Mouse (Mus musculus) heart, postnatal 36 days (tissue): ENCODE data around the gene 1700003E16Rik. TPM values are rescaled to one million over a fixed set of nuclear protein-coding genes. Genes with fewer than 3 reads are reported as not detected.
"Not testable (repeated sequence)": the region's sequence is repeated elsewhere in the genome, so short reads cannot be mapped to it uniquely, and the experiment has no call there.

Experiments used
- DNase-seq, 2 experiments: peaks; one replicate each; pipeline ENCODE4 v3.0.0; 2021 to 2022
- intact Hi-C: fragments of 180-260 bp; cut with DNase I; formaldehyde crosslinking; loops from one replicate; pipeline ENCODE4 v1.15.1; 2025
- total RNA-seq, 2 experiments: library from RNA; stranded (reverse); gene quantifications; 2 replicates each; pipeline ENCODE4 v1.2.3; 2021

Gene 1700003E16Rik
- total RNA-seq, 2 experiments from 2014 or later: 0.16 to 0.39 TPM

DNA sequence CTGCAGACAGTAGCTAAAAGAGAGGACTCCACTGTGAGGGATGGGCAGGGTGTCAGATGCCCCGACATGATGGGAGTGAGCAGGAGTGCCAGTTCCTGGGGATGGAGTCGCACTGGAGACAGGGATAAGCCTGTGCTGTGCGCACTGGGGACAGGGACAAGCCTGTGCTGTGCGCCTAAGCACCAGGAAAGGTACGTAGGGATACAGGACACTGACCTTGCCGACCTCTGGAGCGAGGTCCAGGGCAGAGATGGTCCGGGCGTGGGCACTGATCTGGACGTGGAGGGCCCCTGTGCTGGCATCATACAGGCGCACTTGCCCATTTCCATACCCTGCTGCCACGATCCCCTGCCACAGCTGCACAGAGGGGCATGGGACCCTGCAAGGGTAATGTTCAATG, 3.2 kb upstream of the 1700003E16Rik start:
- intact Hi-C loops: no loop called here
- DNase-seq: no peak

GRCm38 (mm10) chr6:83153485-83153884, 2.7 kb upstream of the 1700003E16Rik start:
- intact Hi-C loops: no loop called here
- no peak for DNase-seq

DNA sequence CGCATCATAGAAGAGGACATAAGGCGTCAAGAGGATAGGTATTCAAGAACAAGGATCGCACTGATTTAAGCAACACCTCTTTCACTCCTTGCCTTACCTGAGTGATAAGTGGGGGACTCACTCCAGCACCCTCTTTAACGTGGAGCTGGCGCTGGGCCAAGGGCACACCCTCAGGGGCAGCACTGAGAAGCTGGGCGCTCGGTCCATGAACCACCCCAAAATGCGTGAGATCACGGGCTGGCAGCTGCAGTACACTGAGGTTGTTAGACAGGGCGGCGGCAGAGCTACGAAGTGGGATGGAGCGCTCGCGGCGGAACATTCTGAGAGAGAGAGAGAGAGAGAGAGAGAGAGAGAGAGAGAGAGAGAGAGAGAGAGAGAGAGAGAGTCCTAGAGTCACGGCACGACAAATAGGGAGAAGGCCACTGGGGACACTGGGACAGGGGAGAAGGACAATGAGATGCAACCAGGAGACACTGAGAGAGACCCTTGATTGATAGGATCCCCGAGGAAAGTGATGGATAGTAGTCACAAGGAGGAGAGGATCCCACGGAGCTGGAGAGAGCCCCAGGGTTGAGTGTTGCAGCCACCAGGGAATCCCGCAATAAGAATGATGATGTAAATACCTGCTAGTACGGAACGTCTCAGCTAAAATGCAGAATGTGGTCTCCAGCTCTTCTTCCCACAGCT, 509 bp upstream of the 1700003E16Rik start:
- intact Hi-C loops: no loop called here
- peak in 1 of 2 experiments; percentile 11 for DNase-seq

GRCm38 (mm10) chr6:83159456-83159855, 3.3 kb downstream of the 1700003E16Rik start:
- DNase-seq: peak in 1 of 2 experiments; percentile 16
- intact Hi-C loops: not testable (repeated sequence)

DNA sequence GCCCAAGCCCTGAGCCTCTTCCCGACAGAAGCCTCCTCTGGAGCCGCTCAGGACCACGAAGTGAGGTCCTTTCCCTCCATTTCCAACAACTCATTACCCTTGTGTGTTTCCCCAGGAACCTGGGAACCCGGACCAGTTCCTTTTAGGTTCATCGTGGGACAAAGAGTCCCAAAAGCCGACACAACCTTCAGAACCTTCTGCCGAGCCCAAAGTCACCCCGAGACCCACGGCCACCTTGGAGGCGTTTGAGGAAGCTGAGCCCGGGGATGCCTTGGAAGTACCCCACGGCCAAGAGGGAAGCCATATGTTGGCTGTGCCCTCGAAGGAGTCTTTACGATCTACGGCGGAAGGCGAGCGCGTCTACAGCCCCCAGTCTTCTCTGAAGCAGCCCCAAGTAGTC, 5.2 kb downstream of the 1700003E16Rik start:
- intact Hi-C loops: loop anchor here (2.0 to 5.0 kb wide), 3 partner anchors 45 to 165 kb away; no protein-coding TSS in a partner anchor
- DNase-seq: no peak

GRCm38 (mm10) chr6:83161921-83162641, 5.9 kb downstream of the 1700003E16Rik start:
- peak; percentile 40 to 53 for DNase-seq
- intact Hi-C loops: loop anchor here (2.0 to 5.0 kb wide), 3 partner anchors 45 to 165 kb away; no protein-coding TSS in a partner anchor

- DNase-seq: peak; percentile 56
- intact Hi-C loops: loop anchor here (5.0 kb wide), 1 partner anchor 115 kb away; no protein-coding TSS in a partner anchor
Measured at GRCm38 (mm10) chr6:83162701-83163100, 6.5 kb downstream of the 1700003E16Rik start.

- intact Hi-C loops: no loop called here
- peak in 1 of 2 experiments; percentile 9 for DNase-seq
Measured at GRCm38 (mm10) chr6:83165026-83165606, 8.9 kb downstream of the 1700003E16Rik start.

DNA sequence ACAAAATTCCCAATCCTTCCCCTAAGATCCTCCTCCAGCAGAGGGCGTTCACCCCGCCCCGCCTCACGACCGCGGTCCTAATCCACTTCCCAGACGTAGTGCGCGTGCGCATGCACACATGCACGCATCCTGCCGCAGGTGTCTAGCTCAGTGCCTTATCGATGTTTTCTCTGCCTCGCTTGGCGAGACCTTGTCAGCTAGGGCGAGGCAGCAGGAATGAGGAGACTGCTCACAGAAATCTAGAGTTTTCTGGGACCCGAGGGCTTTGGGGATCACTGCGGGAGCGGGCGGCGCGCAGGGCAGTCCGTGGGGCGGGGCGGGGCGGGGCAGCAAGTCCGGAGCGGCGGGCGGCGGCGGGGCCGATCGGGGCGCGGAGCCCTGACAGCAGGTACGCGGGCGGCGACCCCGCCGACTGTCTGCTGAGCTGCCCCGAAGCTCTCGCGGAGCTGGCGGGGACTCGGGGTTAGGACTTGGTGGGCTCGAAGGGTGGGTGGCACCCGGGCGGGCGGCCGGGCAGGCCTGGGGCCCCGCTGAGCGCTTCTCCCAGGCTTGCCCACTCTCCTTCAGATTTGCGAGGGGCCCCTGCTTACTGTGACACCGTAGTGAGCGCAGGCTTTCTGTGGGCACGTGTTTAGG, 9.5 kb downstream of the 1700003E16Rik start, which contains the start of gene Dctn1:
TSS of gene Dctn1 (plus strand) at position 314 of the 636 bp plus-strand sequence.
- peak; percentile 94 to 98 for DNase-seq
- intact Hi-C loops: no loop called here

DNA sequence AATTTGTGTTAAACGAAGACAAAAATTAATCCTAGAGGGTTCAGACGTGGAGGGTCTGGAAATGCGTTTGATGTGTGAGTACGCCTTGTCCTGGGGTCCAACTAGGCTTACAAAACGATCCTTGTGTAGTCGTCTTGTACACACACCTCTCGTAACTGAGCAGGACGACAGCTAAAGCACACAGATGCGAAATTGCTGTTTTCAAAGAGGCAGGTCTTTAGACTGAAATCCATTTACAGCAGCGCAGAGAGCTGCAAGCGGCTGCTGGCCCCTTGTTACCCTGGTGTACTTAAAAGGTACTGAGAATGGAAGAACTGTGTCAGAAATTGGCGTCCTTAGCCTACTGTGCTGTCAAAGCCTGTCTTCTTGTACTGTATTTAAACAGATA, 10.0 kb downstream of the 1700003E16Rik start:
- no peak for DNase-seq
- intact Hi-C loops: no loop called here

DNA sequence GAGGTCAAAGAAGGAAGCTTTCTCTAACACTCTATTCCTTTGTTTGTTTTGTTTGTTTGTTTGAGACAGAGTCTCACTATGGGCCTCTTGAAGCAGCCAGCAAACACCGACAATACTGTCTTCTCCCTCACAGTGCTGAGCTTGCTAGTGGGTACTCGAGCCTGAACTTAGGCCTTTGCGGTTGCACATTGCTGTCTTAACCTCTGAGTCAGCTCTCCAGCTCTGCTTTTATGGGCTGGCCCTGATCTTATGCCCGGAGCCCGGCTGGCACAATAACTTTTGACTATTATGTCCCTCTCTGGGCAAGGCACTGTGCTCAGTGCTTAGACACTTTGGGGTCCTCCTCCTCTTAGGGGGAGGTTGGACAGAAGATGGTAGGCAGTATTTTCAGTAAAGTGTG, 13.7 kb downstream of the 1700003E16Rik start:
- intact Hi-C loops: no loop called here
- no peak for DNase-seq

DNA sequence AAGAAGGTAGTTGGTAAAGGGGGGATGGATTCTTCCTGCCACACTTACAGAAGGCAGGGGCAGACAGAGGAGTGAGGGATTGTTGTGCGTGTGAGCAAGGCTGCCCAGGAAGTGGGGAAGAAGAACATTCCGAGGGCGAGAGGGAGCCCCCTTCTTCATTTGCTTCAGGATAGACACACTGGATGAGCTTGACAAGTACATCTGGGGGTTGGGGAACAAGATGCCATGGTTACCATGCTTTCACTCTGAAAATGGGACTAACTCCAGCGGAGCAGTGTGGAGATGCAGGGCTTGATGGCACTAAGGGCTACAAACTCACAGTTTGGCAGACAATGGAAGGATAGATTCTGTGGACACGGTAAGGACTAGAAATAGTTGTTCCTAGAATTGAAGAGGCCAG, 14.9 kb downstream of the 1700003E16Rik start:
- intact Hi-C loops: no loop called here
- no peak for DNase-seq

DNA sequence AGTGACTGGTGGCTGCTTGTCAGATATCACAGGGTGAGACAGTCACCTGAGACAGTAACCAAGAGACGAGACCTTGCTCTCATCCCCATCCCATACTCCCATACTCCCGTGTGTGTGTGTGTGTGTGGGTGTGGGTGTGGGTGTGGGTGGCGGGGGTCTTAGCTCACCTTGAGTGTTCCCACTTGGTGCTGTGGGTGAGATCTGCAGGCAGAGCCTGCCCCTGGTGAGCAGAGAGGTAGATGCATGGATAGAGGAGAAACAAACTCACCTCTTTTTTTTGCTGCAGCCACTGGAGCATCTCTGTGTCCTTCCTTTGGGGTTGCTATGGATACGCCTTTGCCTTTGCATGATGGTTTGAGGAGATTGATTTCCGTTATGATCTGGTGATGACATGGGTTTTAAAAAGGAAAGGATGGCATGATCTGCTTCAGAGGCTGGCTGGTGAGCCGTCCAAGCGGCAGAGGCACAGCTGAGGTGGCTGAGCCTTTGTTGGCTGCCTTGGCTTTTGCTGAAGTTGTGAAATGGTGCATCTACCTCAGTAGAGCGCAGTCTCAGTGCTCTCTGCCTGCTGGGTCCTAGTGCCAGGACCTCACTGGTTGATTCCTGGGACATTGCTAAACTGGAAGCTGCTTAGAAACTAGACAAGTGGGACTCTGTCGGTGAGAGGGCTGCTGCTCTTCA, 16.2 kb downstream of the 1700003E16Rik start:
- intact Hi-C loops: no loop called here
- DNase-seq: no peak

- DNase-seq: no peak
Measured at GRCm38 (mm10) chr6:83175996-83176395, 19.8 kb downstream of the 1700003E16Rik start.

DNA sequence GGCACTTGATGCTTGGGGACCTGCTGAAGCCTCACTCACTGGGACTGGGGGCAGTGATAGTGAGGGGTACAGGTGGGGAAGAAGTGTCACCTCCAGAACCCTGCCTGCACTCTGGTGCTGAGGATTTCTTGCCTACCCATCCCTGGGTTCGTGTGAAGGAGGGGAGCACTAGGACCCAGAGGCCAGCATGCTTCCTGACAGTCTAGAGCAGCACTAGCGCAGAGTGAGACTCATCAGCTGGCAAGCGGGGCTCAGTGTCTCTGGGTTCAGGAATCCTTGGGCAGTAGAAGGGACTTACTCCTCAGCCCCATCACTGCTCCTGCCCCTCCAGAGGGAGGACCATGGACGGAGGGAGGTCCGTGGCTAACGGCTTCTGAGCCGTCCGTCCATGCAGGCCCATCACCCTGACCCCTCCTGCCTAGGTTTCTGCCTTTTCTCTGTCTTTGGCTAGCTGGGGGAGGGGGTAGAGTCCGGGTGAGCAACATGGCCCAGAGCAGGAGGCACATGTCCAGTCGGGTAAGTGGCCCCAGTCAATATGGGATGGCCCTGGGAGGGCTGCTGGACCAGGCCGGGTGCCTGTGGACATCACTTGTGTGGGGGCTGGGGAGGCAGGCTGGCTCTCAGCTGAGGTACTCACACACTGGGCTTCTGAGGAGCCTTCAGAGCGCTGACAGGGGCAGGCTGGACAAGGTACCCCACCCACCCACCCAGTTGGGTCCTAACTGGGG, 23.4 kb downstream of the 1700003E16Rik start:
- intact Hi-C loops: no loop called here
- peak in 1 of 2 experiments; percentile 9 for DNase-seq

More at GRCm38 (mm10) chr6:83175996-83176395, 19.8 kb downstream of the 1700003E16Rik start:
- intact Hi-C loops: no loop called here

DNA sequence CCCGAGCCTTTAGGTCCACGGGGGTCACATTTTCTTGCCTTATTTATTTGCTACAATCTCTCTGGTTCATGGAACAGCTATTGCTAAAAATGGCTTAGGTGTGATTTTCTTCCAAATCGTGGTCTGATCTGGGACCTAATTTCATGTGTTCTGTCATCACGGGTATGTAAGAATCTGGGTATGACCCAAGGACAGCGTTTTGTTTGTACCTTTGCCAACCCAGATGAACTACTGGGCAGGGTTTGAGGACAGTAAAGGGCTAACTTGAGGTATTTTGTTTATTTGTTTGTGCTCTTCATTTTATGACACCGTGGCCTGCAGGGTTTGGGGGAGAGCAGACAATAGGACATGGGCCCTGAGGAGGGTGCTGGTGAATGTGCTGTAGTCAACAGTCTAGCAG, 24.4 kb downstream of the 1700003E16Rik start:
- intact Hi-C loops: no loop called here
- no peak for DNase-seq

GRCm38 (mm10) chr6:83184858-83185435, 28.7 kb downstream of the 1700003E16Rik start:
- no peak for DNase-seq
- intact Hi-C loops: no loop called here

DNA sequence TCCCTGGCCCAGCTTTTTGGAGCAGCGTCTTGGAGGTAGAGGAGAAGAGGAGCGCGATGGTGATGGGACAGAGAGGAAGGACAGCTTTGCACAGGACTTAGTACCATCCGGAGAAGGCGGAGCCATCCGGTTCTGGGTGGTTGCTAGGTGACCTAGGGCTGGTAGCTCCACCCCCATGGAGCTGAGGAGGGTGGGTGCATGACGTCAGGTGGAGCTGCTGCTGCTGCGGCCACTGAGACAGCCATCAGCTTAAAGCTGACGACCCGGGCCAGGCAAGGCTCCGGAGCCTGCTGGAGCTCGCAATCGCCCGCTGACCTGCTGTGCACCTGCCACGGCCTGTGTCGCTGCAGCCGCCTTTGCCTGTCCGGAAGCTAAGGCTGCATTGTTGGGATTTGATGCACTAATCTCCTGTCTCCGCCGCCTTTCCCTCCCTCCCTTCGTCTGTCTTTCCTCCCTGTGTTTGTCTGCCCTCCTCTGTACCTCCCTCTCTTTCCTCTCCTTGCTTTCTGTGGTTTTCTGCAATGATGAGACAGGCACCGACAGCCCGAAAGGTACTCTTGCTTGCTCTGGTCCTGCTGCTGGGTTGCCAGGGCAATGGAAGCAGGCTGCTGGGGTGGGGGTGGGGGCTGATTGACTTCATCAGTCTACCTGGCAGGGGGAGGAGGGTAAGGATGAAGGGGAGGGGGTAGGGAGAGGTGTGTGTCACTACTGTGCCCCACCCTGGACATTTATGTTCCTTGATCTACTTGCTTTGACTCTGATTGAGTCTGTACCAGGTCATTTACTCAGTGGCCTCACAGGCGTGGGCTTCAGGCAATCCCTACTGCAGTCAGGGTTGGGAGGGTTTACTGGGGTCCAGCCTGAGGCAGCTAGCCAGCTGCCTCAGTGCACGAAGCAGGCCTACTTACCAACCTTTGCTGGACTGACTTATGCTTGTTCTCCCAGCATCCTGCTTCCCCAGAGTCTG, 30.0 kb downstream of the 1700003E16Rik start:
- DNase-seq: peak; percentile 31 to 45
- intact Hi-C loops: no loop called here
